Mouse (Mus musculus) neural tube, embryonic 15.5 days (tissue): ENCODE data around the gene Ulk1. TPM values are rescaled to one million over a fixed set of nuclear protein-coding genes. Genes with fewer than 3 reads are reported as not detected.
A peak's percentile ranks its signal among the peaks of the same experiment; 100 is the strongest.
"Not testable (repeated sequence)": the region's sequence is repeated elsewhere in the genome, so short reads cannot be mapped to it uniquely, and the experiment has no call there.

ENCODE experiments used
- ATAC-seq: fragments of 200-750 bp; cut with Nextera tagmentation; 2 replicates; pipeline ENCODE4 v1.8.0; 2017; ENCODE audit warnings: mild to moderate bottlenecking, moderate TSS enrichment, moderate library complexity; ENCODE audit not compliant: low FRiP score
- H3K27ac ChIP-seq: fragments of 300-500 bp; sonication (generic); replicated peaks from 2 replicates; pipeline ENCODE4 v1.5.1; 2015; ENCODE audit warnings: mild to moderate bottlenecking, inconsistent platforms
- H3K27me3 ChIP-seq: fragments of 300-500 bp; sonication (generic); replicated peaks from 2 replicates; pipeline ENCODE4 v1.6.1; 2015; ENCODE audit warnings: inconsistent platforms
- H3K36me3 ChIP-seq: fragments of 300-500 bp; sonication (generic); 2 replicates; pipeline ENCODE4 v1.6.1; 2015; ENCODE audit warnings: inconsistent platforms
- H3K4me1 ChIP-seq: fragments of 300-500 bp; sonication (generic); 2 replicates; pipeline ENCODE4 v1.6.1; 2015; ENCODE audit warnings: inconsistent platforms
- H3K4me2 ChIP-seq: fragments of 300-500 bp; sonication (generic); 2 replicates; pipeline ENCODE4 v1.6.1; 2015; ENCODE audit warnings: inconsistent platforms, mild to moderate bottlenecking, moderate library complexity
- H3K4me3 ChIP-seq: fragments of 300-500 bp; sonication (generic); replicated peaks from 2 replicates; pipeline ENCODE4 v1.5.1; 2015; ENCODE audit warnings: mild to moderate bottlenecking, inconsistent platforms
- H3K9ac ChIP-seq: fragments of 300-500 bp; sonication (generic); replicated peaks from 2 replicates; pipeline ENCODE4 v1.6.1; 2015; ENCODE audit warnings: mild to moderate bottlenecking, inconsistent platforms
- H3K9me3 ChIP-seq: fragments of 300-500 bp; sonication (generic); replicated peaks from 2 replicates; pipeline ENCODE4 v1.6.1; 2016; ENCODE audit warnings: inconsistent platforms
- WGBS: fragments of 180-500 bp; shearing (Covaris S2); methylation state at CpG from one replicate; pipeline ENCODE4 v1.1.7; 2015; ENCODE audit warnings: mixed read lengths; 5-methylcytosine and 5-hydroxymethylcytosine counted together
- polyA plus RNA-seq: library from polyadenylated mRNA; unstranded; fragments of >200 nt; fragmentation: Nextera tagmentation; extraction: Ambion mirVana; gene quantifications from 2 replicates; pipeline ENCODE4 v1.2.1, GENCODE M21; 2015

Gene Ulk1
- polyA plus RNA-seq, 1 experiment from 2014 or later: 27.0 TPM

DNA sequence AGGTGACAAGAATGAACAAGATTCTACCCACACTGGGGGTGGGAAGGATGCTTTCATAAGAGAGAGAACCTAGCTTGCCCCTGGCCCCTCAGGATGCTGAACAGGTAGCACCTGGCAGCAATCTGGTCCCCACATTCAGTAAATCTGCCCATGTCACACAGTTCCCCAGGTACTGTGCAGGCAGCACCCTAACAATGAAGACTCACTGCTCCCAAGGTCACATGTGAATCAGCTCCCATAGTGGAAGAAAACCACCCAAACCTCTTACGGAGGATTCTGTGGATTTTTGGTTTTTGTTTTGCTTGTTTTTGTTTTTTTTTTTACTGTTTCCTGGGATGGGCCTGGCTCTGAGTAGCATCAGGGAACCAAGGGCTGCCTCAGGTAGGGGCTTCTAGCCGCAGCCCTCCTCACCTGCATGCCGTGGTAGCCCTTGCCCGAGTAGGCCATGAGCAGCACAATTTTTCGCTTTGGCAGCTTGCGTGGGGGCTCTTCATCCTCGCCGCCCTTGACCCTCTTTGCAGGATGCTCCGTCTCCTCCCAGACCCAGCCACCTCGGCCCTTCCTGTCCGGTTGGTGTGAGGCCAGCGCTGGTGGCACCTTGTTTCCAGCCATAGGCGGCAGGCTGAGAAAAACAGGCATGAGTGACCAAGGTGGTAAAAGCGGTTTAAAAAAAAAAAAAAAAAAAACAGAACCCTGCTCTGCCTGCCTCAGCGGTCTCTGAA, 30.5 kb downstream of the Ulk1 start:
- Histone ChIP-seq H3K27ac (no peak overlapping the region), H3K4me2 (peak overlapping the region; percentile 72)
- 24% methylated on average over 15 of the region's 15 CpGs for WGBS

GRCm38 (mm10) chr5:110778263-110778662, 31.6 kb downstream of the Ulk1 start:
- H3K27ac ChIP-seq: no peak overlapping the region
- H3K4me1 ChIP-seq: peaks cover 27% of the 10 kb centered on the region
- ATAC-seq: no peak
- H3K4me3 ChIP-seq: no peak overlapping the region
- peaks cover 33% of the 10 kb centered on the region for H3K36me3 ChIP-seq
- no peaks in the 10 kb centered on the region for H3K9me3 ChIP-seq
- no peak overlapping the region for H3K4me2 ChIP-seq
- no peaks in the 10 kb centered on the region for H3K27me3 ChIP-seq
- WGBS: 89% methylated on average over 12 of the region's 12 CpGs
- no peak overlapping the region for H3K9ac ChIP-seq

More for the DNA sequence above, 30.5 kb downstream of the Ulk1 start:
- H3K27me3 ChIP-seq: no peaks in the 10 kb centered on the region
- no peaks in the 10 kb centered on the region for H3K9me3 ChIP-seq
- peak overlapping the region; percentile 78 for H3K4me3 ChIP-seq
- H3K36me3 ChIP-seq: peaks cover 26% of the 10 kb centered on the region
- H3K9ac ChIP-seq: peak overlapping the region; percentile 66
- peaks cover 27% of the 10 kb centered on the region for H3K4me1 ChIP-seq
- ATAC-seq: no peak

DNA sequence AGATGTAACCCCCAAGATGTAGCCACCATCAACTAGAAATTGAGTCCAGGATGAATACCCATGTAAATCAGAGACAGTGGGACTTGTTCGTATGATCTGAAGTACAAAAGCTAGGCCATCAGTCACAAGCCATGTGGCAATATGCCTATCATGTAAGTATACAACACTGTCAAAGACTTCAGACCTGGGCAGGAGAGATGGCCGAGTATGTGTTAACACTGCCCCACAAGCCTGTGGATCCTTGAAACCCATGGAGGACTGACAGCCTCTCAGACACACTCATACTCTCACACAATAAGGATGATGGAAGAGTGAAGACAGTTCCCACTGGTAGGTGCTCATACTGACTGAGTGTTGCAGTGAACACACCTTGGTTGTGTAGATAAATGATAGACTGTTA, 33.8 kb downstream of the Ulk1 start:
- no peak overlapping the region for H3K4me2 ChIP-seq
- H3K36me3 ChIP-seq: peaks cover 33% of the 10 kb centered on the region
- H3K9ac ChIP-seq: no peak overlapping the region

GRCm38 (mm10) chr5:110774511-110774910, 35.4 kb downstream of the Ulk1 start:
- H3K27ac ChIP-seq: no peak overlapping the region
- H3K4me2 ChIP-seq: no peak overlapping the region
- peaks cover 21% of the 10 kb centered on the region for H3K4me1 ChIP-seq
- 97% methylated on average over 11 of the region's 11 CpGs for WGBS
- no peak overlapping the region for H3K9ac ChIP-seq
- H3K36me3 ChIP-seq: peaks cover 33% of the 10 kb centered on the region
- no peak for ATAC-seq
- no peaks in the 10 kb centered on the region for H3K27me3 ChIP-seq
- H3K9me3 ChIP-seq: no peaks in the 10 kb centered on the region
- no peak overlapping the region for H3K4me3 ChIP-seq

More for the DNA sequence above, 33.8 kb downstream of the Ulk1 start:
- no peak overlapping the region for H3K4me3 ChIP-seq
- ATAC-seq: no peak
- no peaks in the 10 kb centered on the region for H3K9me3 ChIP-seq
- 95% methylated on average over 2 of the region's 2 CpGs for WGBS
- no peaks in the 10 kb centered on the region for H3K27me3 ChIP-seq
- H3K27ac ChIP-seq: no peak overlapping the region
- H3K4me1 ChIP-seq: peaks cover 30% of the 10 kb centered on the region

- H3K4me3 ChIP-seq, H3K9me3 ChIP-seq, ATAC-seq, H3K9ac ChIP-seq, H3K4me2 ChIP-seq, H3K27ac ChIP-seq, H3K27me3 ChIP-seq: not testable (repeated sequence)
- WGBS: 98% methylated on average over 9 of the region's 10 CpGs
- Histone ChIP-seq H3K4me1 (peaks cover 23% of the 10 kb centered on the region), H3K36me3 (peaks cover 33% of the 10 kb centered on the region)
Observed at GRCm38 (mm10) chr5:110772945-110773344, 37.0 kb downstream of the Ulk1 start.

- H3K27ac ChIP-seq: peak within 1 kb of the TSS; percentile 96
- no peaks in the 10 kb centered on the region for H3K9me3 ChIP-seq
- H3K9ac ChIP-seq: peak within 1 kb of the TSS; percentile 91
- H3K27me3 ChIP-seq: no peaks in the 10 kb centered on the region
- WGBS: under 1% methylated on average over 83 of the region's 83 CpGs
- peaks cover 25% of the 10 kb centered on the region for H3K4me1 ChIP-seq
- peak; percentile 97 for ATAC-seq
- H3K36me3 ChIP-seq: peaks cover 18% of the 10 kb centered on the region
- peak within 1 kb of the TSS; percentile 91 for H3K4me3 ChIP-seq
- H3K4me2 ChIP-seq: peak within 1 kb of the TSS; percentile 72
Observed at GRCm38 (mm10) chr5:110770448-110771158, 39.3 kb downstream of the Ulk1 start, which contains the start of gene Ep400. Ep400 (minus strand) TSS chr5:110770717.

GRCm38 (mm10) chr5:110770031-110770445, 39.9 kb downstream of the Ulk1 start:
- Histone ChIP-seq H3K4me2 (peak overlapping the region; percentile 72), H3K4me1 (peaks cover 25% of the 10 kb centered on the region), H3K9ac (peak overlapping the region; percentile 91), H3K4me3 (peak overlapping the region; percentile 91), H3K27ac (peak overlapping the region; percentile 96), H3K27me3 (no peaks in the 10 kb centered on the region), H3K36me3 (peaks cover 13% of the 10 kb centered on the region), H3K9me3 (no peaks in the 10 kb centered on the region)
- WGBS: 0% methylated on average over 43 of the region's 58 CpGs
- peak; percentile 63 for ATAC-seq

DNA sequence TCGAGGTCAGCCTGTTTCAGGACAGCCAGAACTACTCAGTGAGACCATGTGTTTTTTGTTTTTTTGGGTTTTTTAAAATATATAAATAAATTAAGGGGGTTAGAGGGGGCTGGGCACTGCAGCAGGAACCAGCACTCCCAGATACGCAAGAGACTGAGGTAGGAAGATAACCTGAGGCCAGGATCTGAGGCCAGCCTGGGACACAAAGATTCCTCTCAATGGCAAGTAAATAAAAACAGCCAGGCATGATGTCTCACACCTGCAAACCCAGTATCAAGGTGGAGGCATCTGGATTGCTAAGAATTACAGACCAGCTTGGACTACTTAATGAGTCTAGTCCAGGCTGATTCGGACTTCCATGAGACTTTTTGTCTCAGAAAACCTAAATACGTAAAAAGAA, 40.6 kb downstream of the Ulk1 start:
- peaks cover 25% of the 10 kb centered on the region for H3K4me1 ChIP-seq
- H3K9me3 ChIP-seq: no peaks in the 10 kb centered on the region
- peak overlapping the region; percentile 96; the same call in 1 of the 2 replicates for H3K27ac ChIP-seq
- peak overlapping the region; percentile 91 for H3K9ac ChIP-seq
- WGBS: 68% methylated on average over 4 of the region's 4 CpGs
- ATAC-seq: no peak
- peaks cover 5% of the 10 kb centered on the region for H3K36me3 ChIP-seq
- H3K4me2 ChIP-seq: peak overlapping the region; percentile 72
- peak overlapping the region; percentile 91 for H3K4me3 ChIP-seq
- H3K27me3 ChIP-seq: no peaks in the 10 kb centered on the region

- Histone ChIP-seq H3K27ac (no peak overlapping the region), H3K9ac (no peak overlapping the region), H3K4me1 (peaks cover 12% of the 10 kb centered on the region), H3K27me3 (no peaks in the 10 kb centered on the region), H3K9me3 (no peaks in the 10 kb centered on the region), H3K4me2 (no peak overlapping the region), H3K4me3 (no peak overlapping the region), H3K36me3 (no peaks in the 10 kb centered on the region)
- WGBS: 96% methylated on average over 8 of the region's 8 CpGs
- no peak for ATAC-seq
Observed at GRCm38 (mm10) chr5:110763890-110764289, 46.0 kb downstream of the Ulk1 start.

DNA sequence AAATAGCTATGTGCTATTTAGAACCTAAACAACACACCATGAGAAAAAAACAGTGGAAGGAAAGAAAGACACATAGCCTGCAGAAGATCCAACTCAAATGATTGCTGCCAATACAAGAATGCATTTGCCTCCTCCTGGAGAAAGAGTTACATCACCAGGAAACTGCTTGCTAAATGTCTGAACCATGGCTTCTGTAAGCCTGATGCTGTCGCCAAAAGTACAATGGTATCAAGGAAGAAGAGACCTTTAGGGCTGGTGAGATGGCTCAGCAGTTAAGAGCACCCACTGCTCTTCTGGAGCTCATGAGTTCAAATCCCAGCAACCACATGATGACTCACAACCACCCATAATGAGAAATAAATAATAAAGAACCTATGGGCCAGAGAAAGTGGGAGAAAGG, 64.9 kb downstream of the Ulk1 start:
- 73% methylated on average over 1 of the region's 1 CpGs for WGBS
- ATAC-seq: no peak
- no peaks in the 10 kb centered on the region for H3K27me3 ChIP-seq
- no peaks in the 10 kb centered on the region for H3K9me3 ChIP-seq
- H3K27ac ChIP-seq: no peak overlapping the region
- H3K4me3 ChIP-seq: no peak overlapping the region
- peaks cover 5% of the 10 kb centered on the region for H3K36me3 ChIP-seq
- H3K4me2 ChIP-seq: no peak overlapping the region
- no peak overlapping the region for H3K9ac ChIP-seq
- H3K4me1 ChIP-seq: no peaks in the 10 kb centered on the region

- Histone ChIP-seq H3K4me3 (no peak overlapping the region), H3K36me3 (peaks cover 46% of the 10 kb centered on the region), H3K4me2 (no peak overlapping the region), H3K9me3 (no peaks in the 10 kb centered on the region), H3K27me3 (no peaks in the 10 kb centered on the region), H3K4me1 (no peaks in the 10 kb centered on the region), H3K9ac (no peak overlapping the region), H3K27ac (no peak overlapping the region)
- WGBS: 92% methylated on average over 7 of the region's 7 CpGs
- no peak for ATAC-seq
Observed at GRCm38 (mm10) chr5:110739496-110740275, 70.2 kb downstream of the Ulk1 start.
